12 mouse cellular contexts compared by ENCODE assay signal in genomic region chr3:102101445-102101844, GRCm38 (mm10). TPM values are rescaled to one million over a fixed set of nuclear protein-coding genes. Genes with fewer than 3 reads are reported as not detected.
"Had no signal": no experiment of that assay in that cellular context is flagged by ENCODE, and none has a peak within 500 bp of the region (broad histone marks: within the 10 kb centered on the region; RNA-seq: fewer than 3 reads in every experiment).

No protein-coding gene starts in this region.

- H3K4me3 ChIP-seq: left cerebral cortex, adult 2 months; limb, embryonic 10.5 days; liver, embryonic 13.5 days; midbrain, embryonic 10.5 days had no signal

- H3K27me3 ChIP-seq: liver, embryonic 13.5 days had no signal

- H3K9me3 ChIP-seq: limb, embryonic 10.5 days; liver, embryonic 13.5 days; midbrain, embryonic 10.5 days had no signal

- H3K4me2 ChIP-seq: liver, embryonic 13.5 days had no signal

- H3K9ac ChIP-seq: liver, embryonic 13.5 days had no signal

- DNase-seq: kidney, postnatal 14 days; liver, embryonic 13.5 days; lung, adult 2 months; lung, postnatal 10 days; lung, postnatal 4 days; right cerebral cortex, postnatal 14 days; thymus, postnatal 36 days had no signal

- H3K36me3 ChIP-seq: limb, embryonic 10.5 days; liver, embryonic 13.5 days; midbrain, embryonic 10.5 days had no signal

- H3K4me1 ChIP-seq: liver, embryonic 13.5 days; midbrain, embryonic 10.5 days had no signal

- H3K27ac ChIP-seq: left cerebral cortex, adult 2 months; limb, embryonic 10.5 days; liver, embryonic 13.5 days; midbrain, embryonic 10.5 days had no signal

- ATAC-seq: intestine, postnatal 0 days; midbrain, embryonic 16.5 days had no signal

RNA-seq across cellular contexts. Expression of gene Casq2, which starts 15.2 kb away (rescaled TPM):
- polyA plus RNA-seq: midbrain, embryonic 10.5 days had no signal
